Mouse (Mus musculus) cerebellum, adult 2 months (tissue): ENCODE data around the gene Cox7a2l.

Experiments used
- CTCF ChIP-seq: fragments of 200-500 bp; IDR thresholded peaks from 2 replicates; pipeline ENCODE4 v1.5.1; 2011; ENCODE audit warnings: low read depth, mild to moderate bottlenecking, control low read depth, low read length, moderate library complexity, borderline replicate concordance; ENCODE audit not compliant: insufficient read depth
- POLR2A ChIP-seq: fragments of 200-500 bp; IDR thresholded peaks from 2 replicates; pipeline ENCODE4 v1.6.1; 2011; ENCODE audit warnings: low read length, control low read depth, borderline replicate concordance; ENCODE audit not compliant: insufficient read depth

DNA sequence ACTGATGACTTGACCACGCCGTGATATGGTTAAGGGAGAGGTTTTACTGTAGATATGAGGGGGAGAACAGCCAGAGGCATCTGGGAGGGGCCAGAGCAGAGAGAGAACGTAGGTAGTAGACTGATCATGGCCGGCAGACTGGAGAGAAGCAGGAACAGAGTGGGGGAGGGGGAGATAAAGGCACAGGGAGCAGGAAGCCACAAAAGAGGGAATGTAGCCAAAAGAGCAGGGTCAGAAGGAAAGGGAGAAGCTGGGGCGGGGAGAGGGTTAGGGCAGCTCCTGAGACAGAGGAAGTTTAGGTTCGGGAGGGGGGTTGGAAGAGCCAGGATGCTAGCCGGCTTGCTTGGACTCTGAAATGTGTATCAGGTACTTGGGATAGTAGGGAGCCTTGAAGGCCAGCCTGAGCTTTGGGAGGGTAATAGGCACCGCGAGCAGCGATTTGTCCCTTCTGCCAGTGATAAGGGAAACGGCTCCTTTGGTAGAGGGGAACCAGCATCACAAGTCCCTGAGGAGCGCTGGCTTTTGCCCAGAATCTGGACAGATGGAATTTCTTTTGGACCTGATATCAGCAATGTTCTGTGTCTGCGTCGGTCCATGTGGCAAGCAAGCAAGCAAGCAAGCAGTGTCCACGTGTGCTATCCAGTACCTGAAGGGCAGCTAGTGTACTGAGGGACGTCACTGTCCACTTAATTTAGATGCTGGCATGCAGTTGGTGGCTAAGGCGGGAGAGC, 10.7 kb upstream of the Cox7a2l start:
- TF ChIP-seq CTCF (no peak), POLR2A (no peak)
